Mouse (Mus musculus): ENCODE results near the gene Cldn13. TPM values are rescaled to one million over a fixed set of nuclear protein-coding genes. Genes with fewer than 3 reads are reported as not detected.

Cldn13 gene
- not detected in 2 replicates for polyA plus RNA-seq (2015; fragmentation: Nextera tagmentation; extraction: Ambion mirVana)

DNA sequence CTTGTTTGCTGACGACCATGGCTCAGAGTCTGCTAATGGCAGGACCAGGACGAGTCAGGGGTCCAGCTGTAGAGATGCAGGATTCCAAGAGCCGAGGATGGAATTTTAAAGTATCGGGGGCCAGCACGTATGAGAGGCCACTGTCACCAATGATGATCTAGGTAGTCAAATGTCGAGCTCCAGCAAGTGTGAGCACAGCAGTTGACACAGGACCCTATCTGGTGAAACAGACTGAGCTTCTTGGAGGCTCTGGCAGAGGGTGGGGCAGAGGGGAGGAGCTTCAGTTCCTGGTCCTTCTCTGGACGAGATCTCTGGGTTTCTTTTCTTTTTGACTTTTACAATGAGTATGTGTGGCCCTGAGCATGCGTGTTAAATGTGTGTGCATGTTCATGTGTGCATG, at the start of gene Cldn13:
TSS of gene Cldn13 (minus strand) at position 216 of the 400 bp plus-strand sequence.

DNA sequence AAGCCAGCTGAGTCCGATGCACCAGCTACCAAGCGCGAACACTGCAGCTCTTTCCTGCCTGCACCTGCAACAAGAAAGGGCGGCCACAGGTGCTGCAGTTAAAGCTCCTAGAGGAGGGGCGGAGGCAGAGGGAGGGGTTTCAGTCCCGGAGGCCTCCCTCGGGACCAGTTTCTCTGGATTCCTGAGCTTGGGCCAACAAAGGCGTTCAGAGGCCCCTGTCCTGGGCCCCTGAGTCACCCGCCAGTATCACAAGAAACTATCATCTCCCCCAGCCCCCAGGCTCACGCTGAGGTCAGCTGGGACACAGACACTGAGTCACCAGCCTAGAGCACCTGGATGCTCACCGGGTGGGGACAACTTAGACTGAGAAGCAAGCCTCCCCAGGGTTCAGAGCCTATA, 31.5 kb upstream of the Cldn13 start, which contains the start of gene Cldn4:
TSS of gene Cldn4 (minus strand) at position 78 of the 399 bp plus-strand sequence.

GRCm38 (mm10) chr5:134932179-134932902, 17.0 kb upstream of the Cldn13 start, which contains the start of gene Mettl27:
Mettl27 (plus strand) TSS chr5:134932368.

GRCm38 (mm10) chr5:134906633-134907032, 8.7 kb downstream of the Cldn13 start, which contains the start of gene Tmem270:
Tmem270 (minus strand) TSS chr5:134906733.

Other genes with a start within 250 kb of the Cldn13 start
- gene Limk1, start 226.9 kb downstream of the Cldn13 start, polyA plus RNA-seq (2015; fragmentation: Nextera tagmentation; extraction: Ambion mirVana) = 27.5 and 29.0 TPM in 2 replicates
- gene Eln, start 168.2 kb downstream of the Cldn13 start, polyA plus RNA-seq (2015; fragmentation: Nextera tagmentation; extraction: Ambion mirVana) = 80.6 and 103 TPM in 2 replicates
- gene Tmem270, start 8.8 kb downstream of the Cldn13 start, polyA plus RNA-seq (2015; fragmentation: Nextera tagmentation; extraction: Ambion mirVana) = not detected in 2 replicates
- 7.4 and 8.1 TPM in 2 replicates for gene Mettl27, start 16.8 kb upstream of the Cldn13 start, polyA plus RNA-seq (2015; fragmentation: Nextera tagmentation; extraction: Ambion mirVana)
- gene Cldn4, start 31.4 kb upstream of the Cldn13 start, polyA plus RNA-seq (2015; fragmentation: Nextera tagmentation; extraction: Ambion mirVana) = 0.20 TPM in 1 of 2 replicates, not detected in the other
- 3.1 and 3.5 TPM in 2 replicates for gene Cldn3, start 70.7 kb upstream of the Cldn13 start, polyA plus RNA-seq (2015; fragmentation: Nextera tagmentation; extraction: Ambion mirVana)
- gene Abhd11, start 93.6 kb upstream of the Cldn13 start, polyA plus RNA-seq (2015; fragmentation: Nextera tagmentation; extraction: Ambion mirVana) = 86.7 and 87.9 TPM in 2 replicates
- 122 and 146 TPM in 2 replicates for gene Stx1a, start 108.0 kb upstream of the Cldn13 start, polyA plus RNA-seq (2015; fragmentation: Nextera tagmentation; extraction: Ambion mirVana)
- gene Dnajc30, start 148.7 kb upstream of the Cldn13 start, polyA plus RNA-seq (2015; fragmentation: Nextera tagmentation; extraction: Ambion mirVana) = 44.7 and 47.5 TPM in 2 replicates
- 65.6 and 67.6 TPM in 2 replicates for gene Bud23, start 149.4 kb upstream of the Cldn13 start, polyA plus RNA-seq (2015; fragmentation: Nextera tagmentation; extraction: Ambion mirVana)
- 34.3 and 36.6 TPM in 2 replicates for gene Vps37d, start 162.7 kb upstream of the Cldn13 start, polyA plus RNA-seq (2015; fragmentation: Nextera tagmentation; extraction: Ambion mirVana)
- gene Mlxipl, start 174.4 kb upstream of the Cldn13 start, polyA plus RNA-seq (2015; fragmentation: Nextera tagmentation; extraction: Ambion mirVana) = 0.76 and 1.1 TPM in 2 replicates
- gene Tbl2, start 234.1 kb upstream of the Cldn13 start, polyA plus RNA-seq (2015; fragmentation: Nextera tagmentation; extraction: Ambion mirVana) = 10.6 and 12.5 TPM in 2 replicates